Mouse (Mus musculus) stomach, embryonic 14.5 days (tissue): ENCODE measurements around the gene B4galt1. TPM values are rescaled to one million over a fixed set of nuclear protein-coding genes. Genes with fewer than 3 reads are reported as not detected.
A peak's percentile ranks its signal among the peaks of the same experiment; 100 is the strongest.

ENCODE experiments used
- ATAC-seq: fragments of 200-750 bp; cut with Nextera tagmentation; 2 replicates; pipeline ENCODE4 v1.8.0; 2017; ENCODE audit warnings: low read depth, moderate TSS enrichment; ENCODE audit not compliant: insufficient number of reproducible peaks, insufficient read depth, low FRiP score
- H3K27ac ChIP-seq: fragments of 300-500 bp; sonication (generic); 2 replicates; pipeline ENCODE4 v1.5.1; 2014; ENCODE audit warnings: mild to moderate bottlenecking, low read length, moderate library complexity, mixed read lengths
- H3K27me3 ChIP-seq: fragments of 300-500 bp; sonication (generic); 2 replicates; pipeline ENCODE4 v1.6.1; 2014; ENCODE audit warnings: low read length, control low read depth, mixed read lengths; ENCODE audit not compliant: control insufficient read depth, insufficient read depth
- H3K36me3 ChIP-seq: fragments of 300-500 bp; sonication (generic); 2 replicates; pipeline ENCODE4 v1.6.1; 2014; ENCODE audit warnings: mild to moderate bottlenecking, control low read depth, low read length, moderate library complexity, mixed read lengths; ENCODE audit not compliant: control insufficient read depth, insufficient read depth
- H3K4me1 ChIP-seq: fragments of 300-500 bp; sonication (generic); 2 replicates; pipeline ENCODE4 v1.6.1; 2014; ENCODE audit warnings: low read length, control low read depth, mixed read lengths; ENCODE audit not compliant: control insufficient read depth, insufficient read depth
- H3K4me2 ChIP-seq: fragments of 300-500 bp; sonication (generic); replicated peaks from 2 replicates; pipeline ENCODE4 v1.6.1; 2014; ENCODE audit warnings: low read depth, low read length, control low read depth
- H3K4me3 ChIP-seq: fragments of 300-500 bp; sonication (generic); 2 replicates; pipeline ENCODE4 v1.5.1; 2014; ENCODE audit warnings: low read depth, low read length, control low read depth
- H3K9ac ChIP-seq: fragments of 300-500 bp; sonication (generic); replicated peaks from 2 replicates; pipeline ENCODE4 v1.6.1; 2014; ENCODE audit warnings: low read depth, mild to moderate bottlenecking, control low read depth, low read length, moderate library complexity, mixed read lengths
- H3K9me3 ChIP-seq: fragments of 300-500 bp; sonication (generic); 2 replicates; pipeline ENCODE4 v1.6.1; 2016; ENCODE audit warnings: low read depth, low read length, control low read depth; ENCODE audit not compliant: control insufficient read depth
- WGBS: fragments of 180-500 bp; shearing (Covaris S2); extraction: QIAGEN DNeasy Blood & Tissue Kit; methylation state at CpG from one replicate; pipeline ENCODE4 v1.1.7; 2014; 5-methylcytosine and 5-hydroxymethylcytosine counted together
- polyA plus RNA-seq: library from polyadenylated mRNA; unstranded; fragments of >200 nt; fragmentation: Nextera tagmentation; extraction: Ambion mirVana; gene quantifications from 2 replicates; pipeline ENCODE4 v1.2.1, GENCODE M21; 2014

B4galt1 gene
- polyA plus RNA-seq: 53.4 and 55.6 TPM in 2 replicates

DNA sequence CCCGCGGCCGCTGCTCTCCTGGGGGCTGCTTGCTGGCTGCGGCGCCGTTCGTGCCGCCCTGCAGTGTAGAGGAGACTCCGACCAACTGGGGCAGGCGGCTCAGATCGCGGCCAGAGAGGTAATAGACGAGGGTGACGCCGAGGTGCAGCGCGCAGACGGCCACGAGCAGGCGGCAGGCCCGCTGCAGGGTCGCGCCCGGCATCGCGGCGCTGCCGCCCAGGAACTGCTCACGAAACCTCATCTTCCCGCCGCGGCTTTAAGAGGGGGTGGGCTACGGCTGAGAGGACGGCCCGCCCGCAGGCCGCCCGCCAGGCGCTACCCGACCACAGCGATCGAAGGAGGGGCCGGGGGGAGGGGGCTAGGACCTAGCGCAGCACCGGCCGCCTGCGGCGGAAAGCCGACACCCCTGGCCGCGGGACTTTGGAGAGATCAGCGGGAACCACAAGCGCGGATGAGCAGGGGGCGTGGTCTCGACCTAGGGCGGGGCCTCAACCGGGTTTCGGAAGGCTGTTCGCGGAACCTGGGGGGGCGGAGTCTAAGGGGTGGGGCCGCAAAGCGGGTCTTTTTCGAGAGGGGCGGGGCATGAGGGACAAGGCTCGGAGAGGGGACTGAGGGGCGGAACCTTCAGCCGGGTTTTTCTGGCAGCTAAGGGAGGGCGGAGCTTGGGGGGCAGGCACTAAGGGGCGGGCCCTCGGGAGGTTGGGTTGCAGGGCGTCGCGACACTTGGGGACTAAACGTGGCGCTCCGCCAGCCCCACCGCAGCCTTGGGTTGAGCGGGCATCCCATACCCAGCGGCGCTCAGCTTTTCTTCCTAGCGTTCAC lies at the start of gene B4galt1:
Gene B4galt1, minus strand, starts transcription at position 441 of the 822 bp plus-strand sequence.
- peak; percentile 94 for ATAC-seq
- Histone ChIP-seq H3K4me3 (peak within 1 kb of the TSS; percentile 87), H3K4me2 (peak within 1 kb of the TSS; percentile 90), H3K27ac (peak within 1 kb of the TSS; percentile 96), H3K4me1 (peaks cover 28% of the 10 kb centered on the region), H3K36me3 (no peaks in the 10 kb centered on the region), H3K27me3 (no peaks in the 10 kb centered on the region), H3K9ac (peak within 1 kb of the TSS; percentile 93), H3K9me3 (no peaks in the 10 kb centered on the region)
- under 1% methylated on average over 83 of the region's 83 CpGs for WGBS

DNA sequence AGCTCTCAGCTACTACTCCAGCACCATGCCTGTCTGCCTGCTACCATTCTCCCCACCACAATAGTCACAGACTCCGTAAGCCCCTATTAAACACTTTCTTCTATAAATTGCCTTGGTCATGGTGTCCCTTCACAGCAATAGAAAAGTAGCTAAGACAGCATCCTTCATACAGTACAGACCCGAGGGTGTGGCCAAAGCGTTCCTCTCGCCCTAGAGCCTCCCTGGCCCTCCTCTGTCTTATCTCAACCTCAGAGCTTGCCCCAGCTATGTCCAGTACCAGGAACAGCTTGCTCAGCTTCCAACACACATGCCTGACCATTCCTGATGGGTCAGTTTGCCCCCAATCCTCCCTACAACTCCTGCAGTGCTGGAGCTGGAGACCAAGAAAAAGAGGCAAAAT lies 46.8 kb upstream of the B4galt1 start:
- Histone ChIP-seq H3K36me3 (no peaks in the 10 kb centered on the region), H3K27me3 (no peaks in the 10 kb centered on the region), H3K4me1 (no peaks in the 10 kb centered on the region), H3K9me3 (no peaks in the 10 kb centered on the region; the same call in 1 of the 2 replicates), H3K4me3 (no peak overlapping the region), H3K9ac (no peak overlapping the region), H3K27ac (no peak overlapping the region), H3K4me2 (no peak overlapping the region)
- WGBS: 90% methylated on average over 4 of the region's 4 CpGs
- ATAC-seq: no peak

DNA sequence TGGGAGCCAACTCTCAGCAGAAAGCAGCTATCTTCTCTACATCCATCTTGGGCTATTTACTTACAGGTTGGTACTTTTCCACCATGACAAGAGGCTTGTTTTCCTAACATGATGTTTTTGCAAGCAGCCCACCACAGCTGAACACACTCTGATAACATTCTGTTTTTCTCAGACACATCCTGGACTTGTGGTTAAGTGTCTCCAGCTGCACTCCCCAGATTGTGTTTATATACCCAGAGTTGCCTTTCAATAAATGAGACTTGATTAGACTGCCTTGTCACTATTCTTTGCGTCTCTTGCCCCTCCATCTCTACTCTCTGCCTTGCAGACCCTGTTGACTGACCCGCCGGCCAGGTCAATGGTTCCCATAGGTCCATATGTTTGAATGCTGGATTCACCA lies 46.3 kb upstream of the B4galt1 start:
- Histone ChIP-seq H3K27me3 (no peaks in the 10 kb centered on the region), H3K27ac (no peak overlapping the region), H3K4me3 (no peak overlapping the region), H3K4me1 (no peaks in the 10 kb centered on the region), H3K9me3 (no peaks in the 10 kb centered on the region; the same call in 1 of the 2 replicates), H3K9ac (no peak overlapping the region), H3K4me2 (no peak overlapping the region), H3K36me3 (no peaks in the 10 kb centered on the region)
- ATAC-seq: no peak
- 90% methylated on average over 3 of the region's 3 CpGs for WGBS

DNA sequence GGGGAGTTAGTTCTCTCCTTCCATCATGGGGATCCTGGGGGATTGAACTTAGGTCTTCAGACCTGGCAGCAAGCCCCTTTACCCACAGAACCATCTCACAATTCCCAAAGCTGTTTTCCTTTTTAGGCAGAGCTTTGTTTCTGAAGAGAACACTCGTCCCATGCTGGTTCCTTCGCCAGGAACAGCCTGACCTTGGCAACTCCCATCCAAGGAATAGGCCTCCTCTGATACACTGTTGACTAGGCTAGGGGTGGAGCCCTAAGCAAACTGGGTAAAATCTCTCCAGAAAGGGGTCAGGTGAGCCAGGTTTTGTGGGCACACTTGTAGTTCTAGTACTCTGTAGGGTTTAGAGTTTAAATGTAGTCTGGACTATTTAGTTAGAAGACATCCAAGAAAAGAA lies 45.5 kb upstream of the B4galt1 start:
- Histone ChIP-seq H3K4me2 (no peak overlapping the region), H3K36me3 (no peaks in the 10 kb centered on the region), H3K4me1 (no peaks in the 10 kb centered on the region), H3K4me3 (no peak overlapping the region), H3K27ac (no peak overlapping the region), H3K9ac (no peak overlapping the region), H3K9me3 (no peaks in the 10 kb centered on the region; the same call in 1 of the 2 replicates), H3K27me3 (no peaks in the 10 kb centered on the region)
- no peak for ATAC-seq
- 65% methylated on average over 2 of the region's 2 CpGs for WGBS

DNA sequence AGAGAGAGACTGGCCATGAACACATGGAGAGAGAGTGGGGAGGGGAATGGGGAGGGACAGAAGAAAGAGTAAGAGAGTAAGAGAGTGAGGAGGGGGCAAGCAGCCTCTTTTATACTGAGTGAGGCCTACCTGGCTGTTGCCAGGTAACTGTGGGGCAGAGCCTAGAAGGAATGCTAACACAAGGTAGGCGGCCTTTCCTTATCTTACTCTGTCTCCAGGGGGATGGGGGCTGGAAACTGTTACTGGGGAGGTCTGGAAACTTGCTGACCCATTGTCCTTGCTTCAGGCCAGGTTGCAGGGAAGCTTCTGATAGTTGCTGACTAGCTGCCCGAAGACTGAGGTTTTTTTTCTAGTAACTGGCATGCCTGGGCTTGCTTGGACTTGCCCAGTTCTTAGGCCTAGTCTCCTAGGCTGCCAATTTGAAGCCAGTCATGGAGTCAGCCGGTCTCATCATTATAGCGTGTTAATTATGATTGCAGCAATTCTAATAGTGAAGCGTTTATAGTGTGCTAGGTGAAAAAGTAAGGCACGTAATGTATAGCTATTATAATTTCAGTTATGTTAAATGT lies 44.8 kb upstream of the B4galt1 start:
- Histone ChIP-seq H3K4me1 (no peaks in the 10 kb centered on the region), H3K27me3 (no peaks in the 10 kb centered on the region), H3K9ac (no peak overlapping the region), H3K4me2 (no peak overlapping the region), H3K27ac (no peak overlapping the region), H3K9me3 (no peaks in the 10 kb centered on the region; the same call in 1 of the 2 replicates), H3K36me3 (no peaks in the 10 kb centered on the region), H3K4me3 (no peak overlapping the region)
- WGBS: 73% methylated on average over 6 of the region's 6 CpGs
- ATAC-seq: peak; percentile 75

DNA sequence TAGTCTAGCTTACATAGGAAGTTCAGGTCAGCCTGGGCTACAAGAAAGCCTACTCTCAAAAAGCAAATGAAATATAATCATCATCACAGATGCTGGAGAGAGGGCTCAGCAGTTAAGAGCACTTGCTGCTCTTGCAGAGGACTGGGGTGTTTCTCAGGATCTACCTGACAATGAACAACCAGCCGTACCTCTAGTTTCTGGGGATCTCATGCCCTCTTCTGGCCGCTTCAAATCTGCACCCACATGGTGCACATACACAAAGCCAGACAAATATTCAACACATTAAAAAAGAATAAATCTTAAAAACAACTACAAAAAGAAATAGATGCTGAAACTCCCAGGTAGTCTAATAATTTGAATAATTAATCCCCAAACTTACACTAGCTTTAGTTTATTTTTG lies 41.8 kb upstream of the B4galt1 start:
- 88% methylated on average over 2 of the region's 2 CpGs for WGBS
- Histone ChIP-seq H3K4me2 (no peak overlapping the region), H3K27me3 (no peaks in the 10 kb centered on the region), H3K4me3 (no peak overlapping the region), H3K4me1 (no peaks in the 10 kb centered on the region), H3K27ac (no peak overlapping the region), H3K9ac (no peak overlapping the region), H3K36me3 (no peaks in the 10 kb centered on the region), H3K9me3 (no peaks in the 10 kb centered on the region; the same call in 1 of the 2 replicates)
- no peak for ATAC-seq

DNA sequence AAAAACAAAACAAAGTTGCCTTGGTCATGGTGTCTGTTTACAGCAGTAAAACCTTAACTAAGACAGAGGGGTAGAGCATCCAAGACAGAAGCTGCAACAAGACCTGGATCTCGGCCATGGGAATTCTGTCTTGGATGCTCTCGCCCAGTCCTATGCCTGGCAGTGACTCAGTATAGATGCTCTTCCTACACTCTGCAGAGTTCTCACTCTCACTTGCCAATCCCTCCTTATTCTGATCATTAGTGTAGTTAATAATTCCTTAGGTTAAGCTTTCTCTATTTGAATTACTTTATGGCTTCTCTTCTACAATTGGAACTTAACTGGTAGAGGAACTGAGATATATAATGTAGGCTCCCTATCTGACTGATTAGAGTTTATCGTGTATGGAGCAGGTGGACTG lies 41.3 kb upstream of the B4galt1 start:
- no peak overlapping the region for H3K4me3 ChIP-seq
- WGBS: 96% methylated on average over 3 of the region's 3 CpGs
- H3K27ac ChIP-seq: no peak overlapping the region

DNA sequence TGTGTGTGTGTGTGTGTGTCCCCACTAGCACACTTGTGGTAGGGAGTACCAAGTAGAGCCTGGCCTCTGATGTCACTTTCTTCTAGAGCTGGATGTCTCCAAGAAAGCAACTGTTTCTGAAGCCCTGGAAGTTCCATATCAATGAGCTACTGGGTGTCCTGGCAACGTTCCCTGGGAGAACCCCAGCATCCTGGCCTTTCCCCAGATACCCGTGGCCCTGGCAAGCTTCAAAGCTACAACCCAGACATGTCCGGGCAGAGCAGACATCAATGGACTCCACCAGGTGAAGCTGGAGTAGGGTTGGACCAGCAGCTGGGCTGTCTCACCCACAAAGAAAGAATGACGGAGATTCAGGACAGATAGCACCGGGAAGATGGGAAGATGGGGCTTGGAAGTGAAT lies 37.4 kb upstream of the B4galt1 start:
- H3K27me3 ChIP-seq: no peaks in the 10 kb centered on the region

More for the DNA sequence above, 41.3 kb upstream of the B4galt1 start:
- no peaks in the 10 kb centered on the region; the same call in 1 of the 2 replicates for H3K9me3 ChIP-seq
- no peaks in the 10 kb centered on the region for H3K36me3 ChIP-seq
- H3K27me3 ChIP-seq: no peaks in the 10 kb centered on the region
- ATAC-seq: no peak
- H3K4me2 ChIP-seq: no peak overlapping the region
- no peaks in the 10 kb centered on the region for H3K4me1 ChIP-seq
- H3K9ac ChIP-seq: no peak overlapping the region

More for the DNA sequence above, 37.4 kb upstream of the B4galt1 start:
- Histone ChIP-seq H3K4me2 (no peak overlapping the region), H3K9me3 (no peaks in the 10 kb centered on the region), H3K27ac (no peak overlapping the region), H3K9ac (no peak overlapping the region), H3K4me3 (no peak overlapping the region), H3K36me3 (no peaks in the 10 kb centered on the region), H3K4me1 (no peaks in the 10 kb centered on the region)
- no peak for ATAC-seq
- WGBS: 71% methylated on average over 5 of the region's 5 CpGs
